Mouse (Mus musculus) megakaryocyte-erythroid progenitor cell, adult 5-6 weeks (primary cell): ENCODE data around the gene Frmd4a. TPM values are rescaled to one million over a fixed set of nuclear protein-coding genes. Genes with fewer than 3 reads are reported as not detected.
A peak's percentile ranks its signal among the peaks of the same experiment; 100 is the strongest.

Experiments
- ATAC-seq: replicated peaks from 2 replicates; pipeline ENCODE4 v1.8.0; 2016; ENCODE audit warnings: mild to moderate bottlenecking, inconsistent platforms; ENCODE audit not compliant: severe bottlenecking, poor library complexity, low FRiP score, low TSS enrichment
- total RNA-seq, 2 experiments: library from RNA; stranded (forward) in 1 of 2; stranded (reverse) in 1 of 2; fragments of 200-1000, 215-1000 nt in 1 of 2; fragments of >200 nt in 1 of 2; fragmentation: Nextera tagmentation in 1 of 2; gene quantifications; 2 replicates each; pipeline ENCODE4 v1.2.3; 2014 to 2017

The Frmd4a gene
- total RNA-seq, 2 experiments from 2014 or later: 14.7 to 35.2 TPM

GRCm38 (mm10) chr2:4119678-4120458 lies 102.4 kb downstream of the Frmd4a start:
- ATAC-seq: no peak

- no peak for ATAC-seq
These were observed 113.7 kb downstream of the Frmd4a start for GRCm38 (mm10) chr2:4131216-4131615.

- ATAC-seq: no peak
These were observed 120.0 kb downstream of the Frmd4a start for GRCm38 (mm10) chr2:4137493-4137892.

GRCm38 (mm10) chr2:4142221-4142950 lies 124.9 kb downstream of the Frmd4a start:
- no peak for ATAC-seq

GRCm38 (mm10) chr2:4144424-4144823 lies 126.9 kb downstream of the Frmd4a start:
- ATAC-seq: no peak

- ATAC-seq: no peak
These were observed 135.1 kb downstream of the Frmd4a start for GRCm38 (mm10) chr2:4152521-4153040.

GRCm38 (mm10) chr2:4153131-4153631 lies 135.7 kb downstream of the Frmd4a start:
- ATAC-seq: no peak

GRCm38 (mm10) chr2:4154036-4154653 lies 136.6 kb downstream of the Frmd4a start:
- ATAC-seq: no peak

- no peak for ATAC-seq
These were observed 137.1 kb downstream of the Frmd4a start for GRCm38 (mm10) chr2:4154654-4155047.

GRCm38 (mm10) chr2:4155406-4155805 lies 137.9 kb downstream of the Frmd4a start:
- no peak for ATAC-seq

- ATAC-seq: no peak
These were observed 139.0 kb downstream of the Frmd4a start for GRCm38 (mm10) chr2:4156511-4156910.

- ATAC-seq: no peak
These were observed 139.9 kb downstream of the Frmd4a start for GRCm38 (mm10) chr2:4157396-4157795.

GRCm38 (mm10) chr2:4159574-4160203 lies 142.2 kb downstream of the Frmd4a start:
- 0 out of 2 replicates have a peak, but pooled peaks have one; percentile 57 for ATAC-seq

GRCm38 (mm10) chr2:4166191-4166590 lies 148.7 kb downstream of the Frmd4a start:
- no peak for ATAC-seq

GRCm38 (mm10) chr2:4167131-4167530 lies 149.6 kb downstream of the Frmd4a start:
- ATAC-seq: no peak

GRCm38 (mm10) chr2:4169726-4170125 lies 152.2 kb downstream of the Frmd4a start:
- ATAC-seq: no peak

- no peak for ATAC-seq
These were observed 152.7 kb downstream of the Frmd4a start for GRCm38 (mm10) chr2:4170189-4170588.

GRCm38 (mm10) chr2:4184991-4185390 lies 167.5 kb downstream of the Frmd4a start:
- no peak for ATAC-seq

GRCm38 (mm10) chr2:4187521-4187920 lies 170.0 kb downstream of the Frmd4a start:
- no peak for ATAC-seq
